Mouse (Mus musculus) spleen, adult 2 months (tissue): ENCODE data around the gene Il1r1.

Experiments
- CTCF ChIP-seq: fragments of 200-500 bp; IDR thresholded peaks from 2 replicates; pipeline ENCODE4 v1.5.1; 2011; ENCODE audit warnings: mild to moderate bottlenecking, inconsistent platforms; ENCODE audit not compliant: insufficient read depth, insufficient read length, insufficient replicate concordance; ENCODE audit errors: extremely low read depth
- POLR2A ChIP-seq: fragments of 200-500 bp; IDR thresholded peaks from 2 replicates; pipeline ENCODE4 v1.6.1; 2011; ENCODE audit warnings: low read depth, low read length, inconsistent platforms

- no peak for TF ChIP-seq CTCF
- TF ChIP-seq POLR2A, result no peak
Observed at GRCm38 (mm10) chr1:40327604-40328003, 102.7 kb downstream of the Il1r1 start.
